Mouse (Mus musculus) gonadal fat pad, adult 2 months (tissue): ENCODE results near the gene Majin. TPM values are rescaled to one million over a fixed set of nuclear protein-coding genes. Genes with fewer than 3 reads are reported as not detected.

Experiments
- DNase-seq: peaks from one replicate; pipeline ENCODE4 v3.0.0-alpha.2; 2012; ENCODE audit warnings: low read depth
- polyA plus RNA-seq: library from polyadenylated mRNA; depleted of rRNA; stranded (reverse); fragments of >200 nt; gene quantifications from 2 replicates; pipeline ENCODE4 v1.2.3, GENCODE M21; 2012

Gene Majin
- polyA plus RNA-seq, 1 experiment, result 0.22 TPM

- DNase-seq, result no peak
Observed at GRCm38 (mm10) chr19:6227864-6228263, 43.7 kb downstream of the Majin start.

- DNase-seq, result no peak
Observed at GRCm38 (mm10) chr19:6230411-6230810, 46.2 kb downstream of the Majin start.

GRCm38 (mm10) chr19:6231036-6231435 is 46.8 kb downstream of the Majin start:
- DNase-seq, result no peak

GRCm38 (mm10) chr19:6233647-6234046 is 49.5 kb downstream of the Majin start:
- DNase-seq, result no peak

GRCm38 (mm10) chr19:6234337-6235083 is 50.3 kb downstream of the Majin start:
- no peak for DNase-seq

- no peak for DNase-seq
Observed at GRCm38 (mm10) chr19:6235084-6236052, 51.2 kb downstream of the Majin start, which contains the start of gene Ppp2r5b. Gene Ppp2r5b (minus strand): TSS chr19:6235872.

GRCm38 (mm10) chr19:6236053-6236441 is 51.9 kb downstream of the Majin start:
- peak; percentile 70 for DNase-seq

- DNase-seq, result no peak
Observed at GRCm38 (mm10) chr19:6236842-6237241, 52.7 kb downstream of the Majin start.

- no peak for DNase-seq
Observed at GRCm38 (mm10) chr19:6238740-6239139, 54.6 kb downstream of the Majin start.

GRCm38 (mm10) chr19:6240136-6240535 is 55.9 kb downstream of the Majin start:
- DNase-seq, result no peak

GRCm38 (mm10) chr19:6240725-6241124 is 56.5 kb downstream of the Majin start:
- DNase-seq, result no peak

- peak; percentile 98 for DNase-seq
Observed at GRCm38 (mm10) chr19:6241274-6242107, 57.3 kb downstream of the Majin start, which contains the start of gene Atg2a. Gene Atg2a (plus strand): TSS chr19:6241668.

- DNase-seq, result no peak
Observed at GRCm38 (mm10) chr19:6242281-6242680, 58.1 kb downstream of the Majin start.

GRCm38 (mm10) chr19:6243226-6243625 is 59.0 kb downstream of the Majin start:
- DNase-seq, result no peak

- no peak for DNase-seq
Observed at GRCm38 (mm10) chr19:6245806-6246205, 61.6 kb downstream of the Majin start.

GRCm38 (mm10) chr19:6247526-6248300 is 63.5 kb downstream of the Majin start:
- DNase-seq, result no peak

GRCm38 (mm10) chr19:6253021-6253420 is 68.8 kb downstream of the Majin start:
- DNase-seq, result no peak

GRCm38 (mm10) chr19:6260428-6260827 is 76.2 kb downstream of the Majin start:
- no peak for DNase-seq

GRCm38 (mm10) chr19:6260946-6261345 is 76.8 kb downstream of the Majin start:
- DNase-seq, result no peak

GRCm38 (mm10) chr19:6261379-6261778 is 77.2 kb downstream of the Majin start:
- no peak for DNase-seq

GRCm38 (mm10) chr19:6262222-6262621 is 78.0 kb downstream of the Majin start:
- no peak for DNase-seq
